Mouse (Mus musculus) cortical plate, adult 2 months (tissue): ENCODE results near the gene Ninj1. TPM values are rescaled to one million over a fixed set of nuclear protein-coding genes. Genes with fewer than 3 reads are reported as not detected.
A peak's percentile ranks its signal among the peaks of the same experiment; 100 is the strongest.

Experiments
- H3K27ac ChIP-seq: fragments of 200-500 bp; 2 replicates; pipeline ENCODE4 v1.5.1; 2012; ENCODE audit warnings: low read length, control low read depth, inconsistent platforms; ENCODE audit not compliant: insufficient read depth
- H3K4me1 ChIP-seq: fragments of 200-500 bp; 2 replicates; pipeline ENCODE4 v1.6.1; 2011; ENCODE audit warnings: low read length; ENCODE audit not compliant: control insufficient read depth, insufficient read depth
- H3K4me3 ChIP-seq: fragments of 200-500 bp; 2 replicates; pipeline ENCODE4 v1.5.1; 2011; ENCODE audit warnings: mild to moderate bottlenecking, low read length, control low read depth; ENCODE audit not compliant: insufficient read depth
- CTCF ChIP-seq: fragments of 200-500 bp; IDR thresholded peaks from 2 replicates; pipeline ENCODE4 v1.5.1; 2011; ENCODE audit warnings: mild to moderate bottlenecking, control low read depth, low read length; ENCODE audit not compliant: insufficient read depth; ENCODE audit errors: extremely low read depth
- POLR2A ChIP-seq: fragments of 200-500 bp; IDR thresholded peaks from 2 replicates; pipeline ENCODE4 v1.6.1; 2011; ENCODE audit warnings: mild to moderate bottlenecking, low read length, control low read depth; ENCODE audit not compliant: insufficient read depth; ENCODE audit errors: extremely low read depth
- polyA plus RNA-seq: library from polyadenylated mRNA; depleted of rRNA; stranded (reverse); fragments of >200 nt; gene quantifications from 2 replicates; pipeline ENCODE4 v1.2.3, GENCODE M21; 2012

The Ninj1 gene
- polyA plus RNA-seq, 1 experiment: 50.2 TPM

- Histone ChIP-seq H3K27ac (no peak overlapping the region), H3K4me3 (no peak overlapping the region), H3K4me1 (no peaks in the 10 kb centered on the region)
- TF ChIP-seq CTCF (no peak), POLR2A (no peak)
Observed at GRCm38 (mm10) chr13:49163645-49164044, 23.6 kb upstream of the Ninj1 start.

GRCm38 (mm10) chr13:49167081-49167480 lies 20.2 kb upstream of the Ninj1 start:
- no peak for TF ChIP-seq CTCF
- TF ChIP-seq POLR2A: no peak
- Histone ChIP-seq H3K4me1 (0 out of 2 replicates have a peak, but pooled peaks cover 3% of the 10 kb centered on the region), H3K27ac (no peak overlapping the region), H3K4me3 (no peak overlapping the region)

GRCm38 (mm10) chr13:49169448-49170207 lies 17.7 kb upstream of the Ninj1 start:
- no peak overlapping the region for H3K27ac ChIP-seq

GRCm38 (mm10) chr13:49170623-49171022 lies 16.7 kb upstream of the Ninj1 start:
- no peak overlapping the region for H3K4me3 ChIP-seq
- no peak for TF ChIP-seq CTCF
- TF ChIP-seq POLR2A: no peak
- H3K27ac ChIP-seq: no peak overlapping the region
- peaks cover 5% of the 10 kb centered on the region; the same call in 1 of the 2 replicates for H3K4me1 ChIP-seq

More at GRCm38 (mm10) chr13:49169448-49170207, 17.7 kb upstream of the Ninj1 start:
- Histone ChIP-seq H3K4me1 (peaks cover 5% of the 10 kb centered on the region; the same call in 1 of the 2 replicates), H3K4me3 (no peak overlapping the region)
- peak; percentile 81 for TF ChIP-seq CTCF
- TF ChIP-seq POLR2A: no peak

GRCm38 (mm10) chr13:49171729-49172128 lies 15.6 kb upstream of the Ninj1 start:
- peaks cover 5% of the 10 kb centered on the region; the same call in 1 of the 2 replicates for H3K4me1 ChIP-seq
- no peak overlapping the region for H3K27ac ChIP-seq
- TF ChIP-seq CTCF (no peak), POLR2A (no peak)
- H3K4me3 ChIP-seq: no peak overlapping the region

- no peak overlapping the region for H3K4me3 ChIP-seq
- H3K27ac ChIP-seq: no peak overlapping the region
- TF ChIP-seq POLR2A (no peak), CTCF (no peak)
- peaks cover 5% of the 10 kb centered on the region; the same call in 1 of the 2 replicates for H3K4me1 ChIP-seq
Observed at GRCm38 (mm10) chr13:49172335-49172734, 14.9 kb upstream of the Ninj1 start.

- no peak for TF ChIP-seq POLR2A
- TF ChIP-seq CTCF: peak; percentile 86
- Histone ChIP-seq H3K4me1 (peaks cover 5% of the 10 kb centered on the region; the same call in 1 of the 2 replicates), H3K27ac (no peak overlapping the region), H3K4me3 (no peak overlapping the region)
Observed at GRCm38 (mm10) chr13:49172971-49173596, 14.2 kb upstream of the Ninj1 start.

- Histone ChIP-seq H3K4me3 (no peak overlapping the region), H3K4me1 (peaks cover 8% of the 10 kb centered on the region; the same call in 1 of the 2 replicates), H3K27ac (no peak overlapping the region)
- TF ChIP-seq POLR2A (no peak), CTCF (no peak)
Observed at GRCm38 (mm10) chr13:49175509-49175908, 11.8 kb upstream of the Ninj1 start.

- TF ChIP-seq CTCF (no peak), POLR2A (no peak)
- Histone ChIP-seq H3K4me1 (peaks cover 4% of the 10 kb centered on the region), H3K4me3 (no peak overlapping the region), H3K27ac (no peak overlapping the region)
Observed at GRCm38 (mm10) chr13:49178839-49179585, 8.3 kb upstream of the Ninj1 start.
